Mouse (Mus musculus): ENCODE measurements around the gene Cdh23.

- TF ChIP-seq CTCF (IDR thresholded peaks at IDR 0.05; ENCODE audit: low read depth) (no peak), EP300 (IDR thresholded peaks at IDR 0.05; ENCODE audit: low read depth) (no peak)
These were observed 143.2 kb downstream of the Cdh23 start for GRCm38 (mm10) chr10:60552951-60553635.

Data from heart, postnatal 0 days (tissue).